Mouse (Mus musculus) stomach, postnatal 0 days (tissue): Measurements from ENCODE around the gene Fes.

Experiments used
- CTCF ChIP-seq: IDR thresholded peaks from 2 replicates; pipeline ENCODE4 v1.5.1; 2016; ENCODE audit warnings: antibody characterized with exemption, low read depth, mild to moderate bottlenecking, moderate library complexity
- EP300 ChIP-seq: optimal IDR thresholded peaks from 2 replicates; pipeline ENCODE3; 2016; ENCODE audit warnings: antibody characterized with exemption

DNA sequence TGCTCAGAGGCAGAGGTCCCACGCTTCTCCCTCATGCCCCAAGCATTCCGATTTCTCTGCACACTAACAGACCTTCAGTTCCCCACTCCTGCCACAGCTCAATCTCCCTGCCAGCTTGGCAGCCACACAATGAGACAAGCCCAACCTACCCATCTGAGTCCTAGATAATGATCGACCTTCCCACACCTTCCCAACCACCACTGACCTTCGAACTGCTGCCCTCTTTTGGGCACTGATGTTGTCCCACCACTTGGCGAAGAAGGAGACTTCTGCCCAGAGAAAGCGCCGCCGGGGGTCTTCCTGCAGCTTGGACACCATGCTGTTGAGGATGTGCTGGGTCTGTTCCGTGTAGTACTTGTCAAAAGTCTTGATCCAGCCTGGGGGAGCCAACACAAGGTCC, 19.7 kb downstream of the Fes start:
- TF ChIP-seq CTCF, result no peak
- no peak for TF ChIP-seq EP300
